Mouse (Mus musculus) heart, postnatal 4 days (tissue): ENCODE results near the gene Ptbp1. TPM values are rescaled to one million over a fixed set of nuclear protein-coding genes. Genes with fewer than 3 reads are reported as not detected.

Experiments
- DNase-seq: peaks from one replicate; pipeline ENCODE4 v3.0.0; 2021
- total RNA-seq, 2 experiments: library from RNA; stranded (reverse); gene quantifications; 2 replicates each; pipeline ENCODE4 v1.2.3; 2021

The Ptbp1 gene
- 100 to 1,000 TPM; 167 to 182 TPM for total RNA-seq

DNA sequence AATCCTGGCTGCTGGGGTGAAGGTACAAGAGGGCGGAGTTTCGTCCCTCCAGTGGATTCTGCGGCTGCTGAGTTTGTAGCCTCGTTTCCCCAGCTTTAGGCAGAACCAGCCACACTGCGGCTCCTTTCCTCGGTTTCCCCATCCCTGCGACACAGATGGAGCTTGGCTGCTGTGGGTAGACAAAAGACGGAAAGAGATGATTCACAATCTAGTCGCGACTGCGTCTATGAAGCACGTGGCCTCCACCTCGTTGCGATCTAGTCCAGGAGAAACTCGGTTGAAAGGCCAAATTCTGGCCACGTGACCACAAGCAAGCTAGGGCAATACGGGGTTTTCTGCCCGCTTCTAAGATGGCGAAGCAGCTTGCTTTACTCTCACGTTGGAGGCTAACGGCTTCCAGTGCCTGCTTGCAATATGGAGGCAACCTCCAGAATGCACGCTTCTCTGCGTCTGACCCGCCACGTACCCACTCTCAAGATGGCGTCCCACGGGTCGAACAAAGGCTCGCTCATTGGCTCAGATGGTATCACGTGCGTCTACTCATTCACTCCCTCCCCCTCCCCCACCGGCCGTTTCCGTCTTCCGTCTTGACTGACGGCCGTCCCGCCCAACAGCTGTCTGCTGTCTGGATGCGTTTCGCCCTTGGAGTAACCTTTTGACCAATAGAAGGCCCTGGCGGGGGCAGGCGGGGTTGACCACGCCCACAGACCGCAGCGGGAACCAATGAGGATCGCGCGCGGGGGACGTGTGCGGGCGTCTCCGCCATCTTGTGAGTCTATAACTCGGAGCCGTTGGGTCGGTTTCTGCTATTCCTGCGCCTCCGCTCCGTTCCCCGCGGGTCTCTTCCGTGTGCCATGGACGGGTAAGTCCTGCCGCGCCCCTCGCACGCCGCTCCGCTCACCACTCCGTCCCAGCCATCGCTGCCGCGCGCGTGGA lies at the start of gene Ptbp1:
Ptbp1 (plus strand) TSS at position 568 of the 936 bp plus-strand sequence.
- peak; percentile 99 for DNase-seq

DNA sequence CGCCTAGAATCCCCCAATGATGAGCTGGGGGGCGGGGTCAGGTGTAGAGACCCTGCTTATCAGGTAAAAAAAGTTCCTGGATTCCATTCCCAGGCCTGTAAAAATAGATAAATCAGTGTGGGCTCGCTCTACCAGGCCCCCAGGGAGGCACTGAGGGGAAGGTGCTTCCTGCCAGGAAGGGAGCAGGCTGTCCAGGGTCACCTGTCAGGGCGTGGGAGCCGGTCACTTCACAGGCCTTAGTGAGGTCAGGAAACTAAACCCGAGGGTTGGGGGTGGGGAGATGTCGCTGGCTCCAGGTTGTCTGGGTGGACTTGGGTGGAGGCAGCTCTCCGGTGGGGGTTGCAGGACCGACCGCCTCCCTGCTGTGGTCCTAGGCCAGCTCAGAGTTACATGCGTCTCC lies 48.6 kb upstream of the Ptbp1 start:
- DNase-seq, result peak; percentile 76

DNA sequence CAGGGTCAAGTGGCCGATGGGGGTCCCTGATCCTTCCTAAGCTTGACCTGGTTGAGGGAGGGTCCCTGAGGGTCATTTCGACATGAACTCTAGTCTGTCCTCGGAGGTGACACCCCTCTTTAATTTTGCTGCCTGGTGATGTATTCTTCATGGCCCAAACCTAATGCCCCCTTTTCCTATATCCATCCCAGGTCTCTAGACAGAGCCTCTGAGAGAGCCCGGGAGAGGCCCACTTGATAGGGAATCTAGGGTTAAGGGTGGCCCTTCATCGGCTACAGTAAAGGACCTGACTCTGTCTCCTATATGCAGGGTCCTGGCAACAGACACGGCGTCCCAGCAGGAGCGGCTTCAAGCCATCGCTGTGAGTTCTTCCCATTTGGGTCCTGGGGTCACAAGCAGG lies 47.9 kb upstream of the Ptbp1 start:
- DNase-seq, result no peak

DNA sequence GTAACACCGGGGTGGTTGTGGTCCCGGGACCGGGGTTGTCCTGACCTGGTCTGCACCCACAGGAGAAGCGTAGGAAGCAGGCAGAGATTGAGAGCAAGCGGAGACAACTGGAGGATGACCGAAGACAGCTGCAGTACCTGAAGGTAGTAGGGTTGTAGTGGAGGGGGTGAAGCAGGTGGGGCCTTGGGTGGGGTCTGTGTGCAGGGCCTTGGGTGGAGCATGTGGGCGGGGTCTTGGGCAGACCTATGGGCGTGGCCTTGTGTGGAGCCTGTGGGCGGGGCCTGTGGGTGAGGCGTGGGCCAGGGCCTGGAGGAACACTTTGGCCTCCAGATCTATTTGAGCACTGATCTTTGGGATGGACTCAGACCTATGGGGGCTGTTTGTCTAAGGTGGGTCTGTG lies 47.3 kb upstream of the Ptbp1 start:
- DNase-seq, result peak; percentile 50

DNA sequence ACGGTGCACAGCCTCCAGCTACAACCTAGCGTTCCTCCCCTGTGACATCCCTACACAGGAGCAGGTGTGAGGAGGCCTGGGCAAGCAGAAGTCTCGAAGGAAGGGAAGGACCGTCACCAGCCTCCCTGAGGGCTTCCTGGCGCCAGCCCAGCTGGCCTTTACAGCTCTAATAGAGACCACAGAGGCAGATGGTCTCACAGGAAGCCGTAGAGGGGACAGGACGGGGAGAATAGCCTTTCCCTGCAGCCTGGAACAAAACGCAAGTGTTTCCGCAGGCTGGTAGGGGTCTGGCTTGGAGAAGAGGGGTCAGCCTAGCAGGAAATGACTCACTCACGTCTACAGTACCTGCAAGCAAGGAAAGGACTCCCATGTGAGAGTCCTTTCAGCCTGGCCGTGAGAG lies 46.4 kb upstream of the Ptbp1 start:
- DNase-seq, result peak; percentile 70

DNA sequence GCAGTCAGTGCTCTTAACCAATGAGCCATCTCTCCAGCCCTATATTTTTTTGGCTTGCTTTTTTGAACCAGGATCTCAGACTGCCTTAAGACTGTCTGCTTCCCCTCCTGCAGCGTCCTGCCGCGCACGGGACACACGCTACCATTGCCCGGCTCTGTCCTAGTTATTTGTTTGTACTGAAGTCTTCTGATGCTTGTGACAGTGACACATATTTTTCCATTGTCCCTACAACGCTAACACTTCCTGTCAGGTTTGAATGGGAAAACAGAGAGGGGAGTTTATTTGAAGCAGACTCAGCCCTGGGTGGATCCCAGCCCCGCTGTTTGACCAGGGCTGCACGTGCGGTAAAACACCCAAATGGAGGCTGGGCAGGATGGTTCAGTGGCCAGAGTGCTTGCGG lies 45.5 kb upstream of the Ptbp1 start:
- DNase-seq, result no peak

DNA sequence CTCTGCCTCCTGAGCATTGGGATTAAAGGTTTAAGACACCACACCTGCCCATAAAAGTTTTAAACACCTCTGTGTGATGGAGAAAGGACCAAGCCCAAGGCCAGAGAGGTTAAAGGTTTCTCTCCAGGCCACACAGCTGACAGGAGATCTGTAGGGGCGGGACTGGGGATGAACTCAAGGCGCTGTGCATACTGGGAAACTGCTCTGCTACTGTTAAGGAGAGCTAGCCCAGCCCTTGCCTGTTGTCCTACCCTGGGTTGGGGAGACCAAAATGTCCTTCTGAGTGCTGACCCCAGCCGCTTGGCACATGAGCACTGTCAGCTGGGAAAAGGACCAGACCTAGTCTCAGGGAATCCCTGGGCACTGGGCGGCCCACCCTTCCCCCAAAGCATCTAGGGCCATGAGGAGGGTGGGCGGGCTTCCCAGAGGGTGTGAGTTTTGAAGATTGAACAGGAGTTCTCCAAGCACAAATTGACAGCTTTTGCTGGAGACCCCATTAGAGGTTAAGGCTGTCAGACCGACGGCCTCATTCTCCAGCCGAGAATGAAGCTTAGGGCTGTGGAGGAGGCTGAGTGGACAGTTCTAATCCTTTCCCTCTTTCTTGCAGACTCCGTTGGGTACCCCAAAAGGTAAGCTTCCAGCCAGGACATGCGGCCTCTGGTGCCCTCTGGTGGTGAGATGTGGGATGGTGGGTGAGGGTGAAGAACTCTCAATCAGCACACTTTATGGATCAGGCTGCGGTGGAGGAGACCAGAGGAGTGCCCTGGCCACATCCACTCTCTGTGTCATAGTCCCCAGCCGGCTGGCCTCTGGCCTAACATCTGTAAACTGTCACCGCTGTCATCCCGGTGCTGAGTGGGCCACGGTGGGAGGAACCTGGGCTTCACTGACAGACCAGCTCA lies 42.2 kb upstream of the Ptbp1 start:
- peak; percentile 92 for DNase-seq

DNA sequence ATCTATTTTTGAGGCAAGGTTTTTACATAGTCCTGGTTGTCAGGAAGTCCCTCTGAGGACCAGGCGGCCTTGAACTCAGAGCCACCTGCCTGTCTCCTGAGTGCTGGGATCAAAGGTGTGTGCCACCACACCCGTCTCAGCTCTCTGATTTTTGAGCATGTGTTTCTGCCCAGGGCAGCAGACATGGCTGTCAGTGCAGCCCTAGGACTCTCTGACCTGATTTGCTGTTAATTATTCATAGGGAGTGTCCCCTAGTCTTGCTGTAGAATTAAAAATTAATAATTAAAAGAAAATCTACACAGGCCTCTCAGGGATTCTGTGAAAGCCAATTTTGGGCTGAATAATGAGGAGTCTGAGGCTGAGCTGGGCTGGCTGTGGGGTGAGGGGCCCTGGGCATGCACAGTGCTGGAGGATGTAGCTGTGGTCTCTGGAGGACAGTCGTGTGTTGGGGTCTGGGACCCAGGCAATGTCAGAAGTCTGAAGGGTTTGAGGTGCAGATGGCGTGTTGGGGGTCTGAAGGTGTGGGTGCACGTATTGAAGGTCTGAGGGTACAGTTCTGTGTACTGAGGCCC lies 39.9 kb upstream of the Ptbp1 start:
- DNase-seq, result no peak

DNA sequence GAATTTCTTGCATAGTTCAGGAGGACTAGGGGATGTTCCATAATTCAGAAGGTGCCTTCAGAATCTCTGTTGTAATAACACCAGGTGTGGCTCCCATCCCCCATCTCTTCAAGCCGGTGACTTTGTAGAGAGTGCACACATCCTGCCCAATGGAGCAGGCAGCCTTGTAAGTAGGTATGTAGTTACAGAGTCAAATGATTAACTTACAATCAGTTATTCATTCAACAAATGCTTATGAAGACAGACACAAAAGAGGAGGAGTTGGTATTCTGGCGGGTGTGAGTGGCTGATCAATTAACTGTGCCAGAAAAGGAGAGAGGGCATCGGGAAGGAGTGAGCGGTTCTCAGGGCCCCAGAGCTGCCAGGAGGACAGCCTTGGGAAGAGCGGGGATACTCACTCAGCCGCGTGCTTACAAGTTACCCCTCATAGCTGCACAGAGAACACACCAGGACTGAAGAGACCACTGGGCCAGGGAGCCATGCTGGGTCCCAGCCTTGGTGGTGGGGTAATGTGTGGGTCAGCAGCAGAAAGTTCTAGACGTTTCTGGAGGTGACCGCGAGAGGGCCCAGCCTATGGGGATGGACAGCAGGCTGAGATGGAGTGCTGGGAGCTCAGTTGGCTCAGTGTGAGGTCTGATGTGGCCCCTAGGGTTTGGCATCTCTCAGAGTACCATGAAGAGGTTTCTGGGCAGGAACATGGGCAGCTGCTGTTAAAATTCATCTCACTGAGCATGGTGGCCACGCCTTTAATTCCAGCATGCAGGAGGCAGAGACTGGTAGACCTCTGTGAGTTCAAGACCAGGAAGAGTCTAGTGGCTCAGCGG lies 38.3 kb upstream of the Ptbp1 start:
- DNase-seq, result no peak

DNA sequence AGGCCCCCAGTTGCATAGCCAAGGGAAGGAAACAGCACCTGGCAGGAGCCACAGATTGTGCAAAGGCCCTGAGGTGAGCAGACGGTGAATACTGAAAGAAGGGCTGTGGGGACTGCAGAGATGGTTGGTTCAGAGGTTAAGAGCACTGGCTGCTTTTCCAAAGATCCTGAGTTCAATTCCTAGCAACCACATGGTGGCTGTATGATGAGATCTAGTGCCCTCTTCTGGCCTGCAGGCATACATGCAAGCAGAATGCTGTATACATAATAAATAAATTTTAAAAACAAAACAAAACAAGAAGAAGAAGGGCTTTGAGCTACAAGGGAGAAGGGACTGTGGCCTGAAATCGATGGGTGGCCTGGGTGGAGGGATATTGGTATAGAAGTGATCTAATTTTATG lies 37.1 kb upstream of the Ptbp1 start:
- DNase-seq, result no peak

DNA sequence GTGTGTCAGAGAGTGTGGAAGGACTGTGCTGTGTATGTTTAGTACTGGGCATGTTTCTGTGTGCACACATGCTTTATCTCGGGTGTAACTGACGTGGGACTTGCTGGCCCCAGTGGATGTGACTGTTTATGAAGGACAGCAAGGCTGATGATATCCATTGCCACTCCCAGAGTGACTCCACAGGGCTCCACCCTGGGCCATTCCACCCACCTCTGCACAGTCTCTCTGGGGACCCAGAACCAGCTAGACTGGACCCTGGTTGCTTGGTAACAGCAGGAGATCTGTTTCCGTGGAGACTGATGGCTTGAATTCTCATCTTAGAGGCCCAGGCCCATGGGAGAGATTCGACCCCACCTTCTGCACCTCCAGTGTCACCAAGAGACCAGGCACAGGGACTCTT lies 36.0 kb upstream of the Ptbp1 start:
- DNase-seq, result no peak

DNA sequence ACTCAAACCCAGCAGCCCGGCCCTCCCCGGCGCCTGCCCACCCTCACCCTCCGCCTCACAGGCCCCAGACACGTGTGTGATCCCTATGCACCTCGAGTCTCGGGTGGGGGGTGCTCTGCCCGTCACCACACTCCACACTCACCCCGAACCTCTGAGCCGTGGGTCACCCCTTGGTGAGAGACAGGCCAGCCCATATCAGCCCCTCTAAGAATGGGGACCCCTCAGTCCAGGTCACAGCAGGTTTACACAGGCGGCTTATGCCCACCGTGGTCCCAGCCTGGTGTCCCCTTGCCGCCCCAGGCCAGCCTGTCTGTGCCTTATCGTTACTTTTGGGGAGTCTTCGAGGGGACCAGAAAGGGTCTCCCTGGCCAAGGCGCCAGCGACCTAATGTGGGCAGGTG lies 34.6 kb upstream of the Ptbp1 start:
- no peak for DNase-seq

DNA sequence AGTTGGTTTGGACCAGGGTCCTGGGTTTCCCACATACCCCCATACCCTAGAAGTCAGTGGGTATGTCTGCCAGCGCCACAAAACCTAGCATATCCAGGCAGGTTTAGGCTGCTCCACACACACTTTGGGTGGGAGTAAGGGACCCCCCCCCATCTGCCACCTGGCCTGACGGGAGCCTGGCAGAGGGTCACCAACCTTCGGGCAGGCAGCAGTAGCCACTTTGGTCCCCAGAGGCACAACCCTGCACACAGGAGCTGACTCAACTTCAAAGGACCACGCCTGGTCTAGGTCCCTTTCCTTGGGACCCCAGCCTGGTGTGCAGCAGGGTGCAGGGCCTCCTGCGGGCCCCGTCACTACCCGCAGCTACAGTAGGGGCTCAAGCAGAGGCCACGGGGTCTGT lies 34.0 kb upstream of the Ptbp1 start:
- DNase-seq, result no peak

DNA sequence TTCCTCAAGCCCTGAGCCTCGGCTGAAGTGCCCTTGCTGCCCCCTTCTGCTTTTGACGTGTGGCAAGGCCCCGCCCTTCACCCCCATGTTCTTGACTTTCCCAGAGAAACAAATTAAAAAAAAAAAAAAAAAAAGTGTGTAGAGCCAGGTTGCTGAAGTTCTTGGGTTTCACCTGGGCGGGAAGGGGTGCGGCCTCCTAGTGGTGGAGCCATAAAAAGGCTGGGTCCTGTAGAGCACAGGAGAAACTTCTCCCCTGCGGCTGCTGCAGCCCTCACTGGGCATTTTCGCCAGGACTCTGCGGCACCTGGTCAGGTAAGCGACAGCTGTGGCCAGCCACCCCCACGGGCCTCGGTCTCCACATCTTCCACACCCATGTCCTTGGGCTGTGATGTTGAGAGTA lies 33.4 kb upstream of the Ptbp1 start, which contains the start of gene Misp:
Misp (plus strand) TSS at position 208 of the 400 bp plus-strand sequence.
- no peak for DNase-seq

DNA sequence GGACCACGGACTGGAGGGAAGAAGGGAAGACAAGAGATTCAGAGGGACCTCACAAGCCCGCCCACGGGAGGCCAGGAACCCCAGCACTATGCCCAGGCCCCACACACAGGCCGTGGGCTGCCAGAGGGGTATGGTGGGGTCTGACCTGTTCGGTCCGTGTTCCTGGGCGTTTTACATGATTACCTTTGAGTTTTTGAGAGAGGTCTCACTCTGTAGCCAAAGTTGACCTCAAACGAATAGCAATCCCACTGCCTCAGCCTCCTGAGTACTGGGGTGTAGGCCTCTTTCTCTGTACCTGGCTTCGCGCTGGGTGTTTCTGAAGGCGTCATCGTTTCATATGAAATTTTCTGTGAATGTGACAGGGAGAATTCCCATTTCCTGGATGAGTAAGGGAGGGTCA lies 32.5 kb upstream of the Ptbp1 start:
- no peak for DNase-seq

DNA sequence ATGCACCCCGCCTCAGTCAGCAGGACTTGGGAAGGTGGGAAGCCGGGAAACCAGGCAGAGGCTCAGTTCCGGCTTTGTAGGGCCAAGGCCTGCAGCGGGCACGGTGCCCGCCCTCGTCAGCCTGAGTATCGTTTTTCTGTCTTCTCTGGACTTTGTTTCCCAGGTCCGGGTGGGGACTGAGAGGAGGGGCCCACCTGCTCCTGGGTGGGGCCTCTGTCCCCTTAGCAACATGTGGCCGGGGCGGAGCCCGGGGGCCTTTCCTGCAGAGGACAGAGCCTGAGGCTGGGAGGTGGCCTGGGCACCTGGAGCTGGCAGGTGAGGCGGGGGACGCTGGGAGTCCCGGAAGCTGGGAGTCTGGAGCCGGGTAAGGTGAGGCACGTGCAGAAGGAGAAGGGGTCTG lies 31.9 kb upstream of the Ptbp1 start:
- no peak for DNase-seq

DNA sequence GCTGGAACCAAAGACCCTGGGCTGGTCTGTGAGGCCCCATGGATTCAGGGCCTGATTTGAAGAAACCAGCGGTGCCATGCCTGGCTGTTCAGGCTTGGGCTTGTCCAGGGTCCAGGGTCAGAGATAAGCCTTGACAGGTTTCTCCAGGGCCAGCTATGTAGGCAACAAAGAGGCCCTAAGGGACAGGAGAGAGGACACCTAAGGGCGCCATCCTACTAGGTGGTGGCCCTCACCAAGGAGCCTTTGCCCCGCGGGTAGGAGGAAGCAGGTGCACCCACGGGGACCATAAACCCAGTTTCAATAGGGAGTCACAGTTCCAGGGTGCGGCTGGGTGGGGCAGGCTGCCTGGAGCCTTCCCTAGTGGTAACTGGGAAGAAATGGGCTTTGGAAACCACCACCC lies 31.2 kb upstream of the Ptbp1 start:
- DNase-seq, result no peak

DNA sequence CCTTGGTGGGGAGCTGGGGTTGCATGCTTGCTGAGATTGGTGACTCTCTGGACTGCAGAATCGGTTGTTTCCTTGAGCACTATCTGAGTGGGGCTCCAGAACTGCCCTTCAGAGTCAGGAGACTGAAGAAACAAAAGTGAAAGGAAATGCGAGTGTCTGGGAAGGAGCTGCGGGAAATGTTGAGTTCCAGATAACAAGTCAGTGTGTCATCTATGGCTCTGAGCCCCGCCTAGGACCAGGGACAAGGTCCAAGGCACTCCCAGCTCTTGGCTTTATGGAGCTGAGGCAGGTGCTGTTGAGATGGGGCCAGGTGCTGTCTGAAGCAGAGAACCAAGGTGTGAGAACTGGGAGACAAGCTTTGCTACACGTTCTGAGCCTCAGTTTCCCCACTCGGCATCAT lies 29.8 kb upstream of the Ptbp1 start:
- no peak for DNase-seq

DNA sequence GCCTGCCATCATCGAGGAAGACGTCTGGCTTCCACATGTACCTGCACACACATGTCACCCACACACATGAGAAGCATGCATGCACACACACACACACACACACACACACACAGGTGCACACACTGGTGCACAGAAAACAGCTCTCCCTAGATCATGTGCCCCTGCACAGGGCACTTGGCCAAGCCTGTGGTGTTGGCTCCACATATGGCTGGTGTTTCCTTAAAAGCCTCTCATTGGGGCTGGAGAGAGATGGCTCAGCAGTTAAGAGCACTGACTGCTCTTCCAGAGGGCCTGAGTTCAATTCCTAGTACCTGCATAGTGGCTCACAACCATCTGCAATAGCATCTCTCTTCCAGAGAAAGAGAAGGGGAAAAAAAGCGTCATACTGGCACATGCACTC lies 22.6 kb upstream of the Ptbp1 start:
- DNase-seq, result no peak

DNA sequence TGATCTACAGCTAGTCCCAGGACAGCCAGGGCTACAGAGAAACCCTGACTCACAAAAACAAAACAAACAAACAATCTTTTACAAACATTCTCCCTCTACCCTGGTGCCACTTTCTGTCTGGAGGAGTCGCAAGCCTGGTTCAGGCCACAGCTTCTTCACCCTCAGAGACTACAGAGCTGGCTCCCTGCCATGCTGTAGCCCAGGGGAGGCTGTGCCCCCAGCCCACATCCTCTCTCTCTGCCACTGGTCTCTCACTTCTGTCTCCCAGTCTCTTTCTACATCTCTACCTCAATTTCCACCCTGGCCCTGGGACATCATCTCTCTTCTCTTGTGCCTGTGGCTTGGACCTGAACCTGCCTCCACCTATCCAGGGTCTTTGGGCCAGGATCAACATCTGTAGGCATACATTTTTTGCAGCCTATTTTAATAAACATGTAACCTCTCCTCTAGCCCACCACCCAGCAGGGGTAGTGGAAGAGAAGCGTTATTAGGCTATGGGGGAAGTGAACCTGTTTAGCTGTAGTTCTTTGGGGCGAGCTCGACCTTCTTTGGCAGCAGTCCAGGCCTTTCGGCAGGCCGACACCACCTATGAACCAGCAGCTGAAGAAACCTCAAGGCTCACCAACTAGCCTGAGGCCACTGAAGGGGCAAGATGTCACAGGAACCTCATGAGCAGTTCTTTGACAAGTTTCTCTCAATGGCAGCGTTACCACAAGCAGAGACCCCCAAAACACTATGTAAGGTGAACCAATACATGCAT lies 22.0 kb upstream of the Ptbp1 start:
- DNase-seq, result no peak

DNA sequence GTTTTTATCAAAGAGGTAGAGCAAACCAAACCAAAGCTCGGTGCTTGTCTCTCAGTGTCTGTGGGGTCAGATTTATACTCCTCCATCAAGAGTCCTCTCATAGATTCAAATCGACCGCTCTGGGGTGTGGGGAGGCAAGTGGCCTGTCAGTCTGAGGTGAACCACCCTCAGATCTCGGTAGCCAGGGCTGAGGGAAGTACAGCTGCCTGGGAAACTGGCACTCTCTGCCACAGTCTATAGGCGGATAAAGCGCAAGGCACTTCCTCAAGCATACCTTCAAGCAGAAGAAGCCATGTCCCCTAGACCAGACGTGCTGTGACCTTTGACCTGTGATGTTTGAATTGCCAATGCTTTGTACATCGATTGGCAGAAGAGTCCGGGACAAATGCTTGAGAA lies 21.4 kb upstream of the Ptbp1 start:
- no peak for DNase-seq
